Mouse (Mus musculus): ENCODE measurements around the gene Crtc3. TPM values are rescaled to one million over a fixed set of nuclear protein-coding genes. Genes with fewer than 3 reads are reported as not detected.

Gene Crtc3
- polyA plus RNA-seq, 1 experiment, result 43.6 TPM

GRCm38 (mm10) chr7:80691131-80691530 is 2.5 kb upstream of the Crtc3 start:
- no peaks in the 10 kb centered on the region for H3K27me3 ChIP-seq (ENCODE audit: control insufficient read depth, insufficient read depth, low read length)
- TF ChIP-seq POLR2A (IDR thresholded peaks at IDR 0.05; ENCODE audit: control insufficient read depth, extremely low read depth, insufficient read depth, low read length, poor library complexity) (no peak), CTCF (IDR thresholded peaks at IDR 0.05; ENCODE audit: borderline replicate concordance, control insufficient read depth, extremely low read depth, insufficient read depth, low read length, poor library complexity) (no peak)
- WGBS, result 95% methylated on average over 6 of the region's 6 CpGs
- H3K27ac ChIP-seq (ENCODE audit: control insufficient read depth, insufficient read depth, low read length), result no peak overlapping the region
- no peaks in the 10 kb centered on the region for H3K36me3 ChIP-seq (ENCODE audit: control insufficient read depth, insufficient read depth, low read length)
- no peak for DNase-seq
- H3K4me1 ChIP-seq (replicated peaks; ENCODE audit: control insufficient read depth, insufficient read depth, low read length), result peaks cover 13% of the 10 kb centered on the region
- no peak overlapping the region for H3K4me3 ChIP-seq (ENCODE audit: control insufficient read depth, insufficient read depth, low read length)

GRCm38 (mm10) chr7:80689221-80689591 is 529 bp upstream of the Crtc3 start:
- 53% methylated on average over 10 of the region's 10 CpGs for WGBS
- Histone ChIP-seq H3K36me3 (ENCODE audit: control insufficient read depth, insufficient read depth, low read length) (no peaks in the 10 kb centered on the region), H3K27ac (ENCODE audit: control insufficient read depth, insufficient read depth, low read length) (peak overlapping the region; percentile 54; the same call in 1 of the 2 replicates), H3K4me3 (ENCODE audit: control insufficient read depth, insufficient read depth, low read length) (peak overlapping the region; percentile 71), H3K4me1 (replicated peaks; ENCODE audit: control insufficient read depth, insufficient read depth, low read length) (peaks cover 14% of the 10 kb centered on the region), H3K27me3 (ENCODE audit: control insufficient read depth, insufficient read depth, low read length) (no peaks in the 10 kb centered on the region)
- TF ChIP-seq POLR2A (IDR thresholded peaks at IDR 0.05; ENCODE audit: control insufficient read depth, extremely low read depth, insufficient read depth, low read length, poor library complexity) (no peak), CTCF (IDR thresholded peaks at IDR 0.05; ENCODE audit: borderline replicate concordance, control insufficient read depth, extremely low read depth, insufficient read depth, low read length, poor library complexity) (no peak)
- DNase-seq, result no peak

GRCm38 (mm10) chr7:80687721-80688555 is 739 bp downstream of the Crtc3 start:
- Histone ChIP-seq H3K4me3 (ENCODE audit: control insufficient read depth, insufficient read depth, low read length) (peak overlapping the region; percentile 71), H3K4me1 (replicated peaks; ENCODE audit: control insufficient read depth, insufficient read depth, low read length) (peaks cover 15% of the 10 kb centered on the region), H3K27ac (ENCODE audit: control insufficient read depth, insufficient read depth, low read length) (no peak overlapping the region), H3K27me3 (ENCODE audit: control insufficient read depth, insufficient read depth, low read length) (no peaks in the 10 kb centered on the region), H3K36me3 (ENCODE audit: control insufficient read depth, insufficient read depth, low read length) (no peaks in the 10 kb centered on the region)
- 3% methylated on average over 69 of the region's 69 CpGs for WGBS
- TF ChIP-seq CTCF (IDR thresholded peaks at IDR 0.05; ENCODE audit: borderline replicate concordance, control insufficient read depth, extremely low read depth, insufficient read depth, low read length, poor library complexity), result peak; percentile 15; the same call in 1 of the 2 replicates
- no peak for TF ChIP-seq POLR2A (IDR thresholded peaks at IDR 0.05; ENCODE audit: control insufficient read depth, extremely low read depth, insufficient read depth, low read length, poor library complexity)
- DNase-seq, result peak; percentile 42

GRCm38 (mm10) chr7:80685639-80686038 is 3.0 kb downstream of the Crtc3 start:
- no peak overlapping the region for H3K4me3 ChIP-seq (ENCODE audit: control insufficient read depth, insufficient read depth, low read length)
- H3K27me3 ChIP-seq (ENCODE audit: control insufficient read depth, insufficient read depth, low read length), result no peaks in the 10 kb centered on the region
- 90% methylated on average over 5 of the region's 5 CpGs for WGBS
- no peak for DNase-seq
- H3K4me1 ChIP-seq (replicated peaks; ENCODE audit: control insufficient read depth, insufficient read depth, low read length), result peaks cover 23% of the 10 kb centered on the region
- TF ChIP-seq POLR2A (IDR thresholded peaks at IDR 0.05; ENCODE audit: control insufficient read depth, extremely low read depth, insufficient read depth, low read length, poor library complexity), result no peak
- no peak overlapping the region for H3K27ac ChIP-seq (ENCODE audit: control insufficient read depth, insufficient read depth, low read length)
- no peaks in the 10 kb centered on the region for H3K36me3 ChIP-seq (ENCODE audit: control insufficient read depth, insufficient read depth, low read length)

GRCm38 (mm10) chr7:80682630-80683029 is 6.0 kb downstream of the Crtc3 start:
- Histone ChIP-seq H3K27ac (ENCODE audit: control insufficient read depth, insufficient read depth, low read length) (no peak overlapping the region), H3K36me3 (ENCODE audit: control insufficient read depth, insufficient read depth, low read length) (no peaks in the 10 kb centered on the region), H3K27me3 (ENCODE audit: control insufficient read depth, insufficient read depth, low read length) (no peaks in the 10 kb centered on the region), H3K4me1 (replicated peaks; ENCODE audit: control insufficient read depth, insufficient read depth, low read length) (peaks cover 16% of the 10 kb centered on the region), H3K4me3 (ENCODE audit: control insufficient read depth, insufficient read depth, low read length) (no peak overlapping the region)
- TF ChIP-seq CTCF (IDR thresholded peaks at IDR 0.05; ENCODE audit: borderline replicate concordance, control insufficient read depth, extremely low read depth, insufficient read depth, low read length, poor library complexity), result no peak
- TF ChIP-seq POLR2A (IDR thresholded peaks at IDR 0.05; ENCODE audit: control insufficient read depth, extremely low read depth, insufficient read depth, low read length, poor library complexity), result no peak
- 65% methylated on average over 1 of the region's 1 CpGs for WGBS
- no peak for DNase-seq

- DNase-seq, result peak; percentile 75
- Histone ChIP-seq H3K4me1 (replicated peaks; ENCODE audit: control insufficient read depth, insufficient read depth, low read length) (peaks cover 15% of the 10 kb centered on the region), H3K27ac (ENCODE audit: control insufficient read depth, insufficient read depth, low read length) (peak overlapping the region; percentile 71), H3K4me3 (ENCODE audit: control insufficient read depth, insufficient read depth, low read length) (peak overlapping the region; percentile 31; the same call in 1 of the 2 replicates), H3K36me3 (ENCODE audit: control insufficient read depth, insufficient read depth, low read length) (peaks cover 5% of the 10 kb centered on the region; the same call in 1 of the 2 replicates), H3K27me3 (ENCODE audit: control insufficient read depth, insufficient read depth, low read length) (no peaks in the 10 kb centered on the region)
- no peak for TF ChIP-seq POLR2A (IDR thresholded peaks at IDR 0.05; ENCODE audit: control insufficient read depth, extremely low read depth, insufficient read depth, low read length, poor library complexity)
- TF ChIP-seq CTCF (IDR thresholded peaks at IDR 0.05; ENCODE audit: borderline replicate concordance, control insufficient read depth, extremely low read depth, insufficient read depth, low read length, poor library complexity), result no peak
- 2% methylated on average over 12 of the region's 12 CpGs for WGBS
Measured at GRCm38 (mm10) chr7:80680218-80680847, 8.3 kb downstream of the Crtc3 start.

Measured in thymus, adult 2 months (tissue).